In genomic region chr2:155902989-155903631, GRCm38 (mm10) we compare ENCODE assay signal across 15 mouse cellular contexts. TPM values are rescaled to one million over a fixed set of nuclear protein-coding genes. Genes with fewer than 3 reads are reported as not detected.
DNase-seq lines count a peak whose midpoint lies in the region; ATAC-seq and TF ChIP-seq lines count a peak whose summit lies in the region.
"Had no signal": no experiment of that assay in that cellular context is flagged by ENCODE, and none has a peak within 500 bp of the region (broad histone marks: within the 10 kb centered on the region; RNA-seq: fewer than 3 reads in every experiment).

No protein-coding gene starts in this region.

- no peak for TF ChIP-seq CTCF in lung, postnatal 0 days (IDR thresholded peaks at IDR 0.05)

- H3K4me3 ChIP-seq in lung, postnatal 0 days (ENCODE audit: low read depth, low read length): no peak overlapping the region
- H3K4me3 ChIP-seq: erythroblast, embryonic 14.5 days; limb, embryonic 15.5 days had no signal

- no peaks in the 10 kb centered on the region for H3K4me1 ChIP-seq in lung, postnatal 0 days (ENCODE audit: insufficient read depth, low read depth, low read length)
- H3K4me1 ChIP-seq: limb, embryonic 15.5 days had no signal

- peak; percentile 33 for DNase-seq in lung, postnatal 0 days (ENCODE audit: low spot score)
- DNase-seq in lung, postnatal 14 days: no peak
- peak; percentile 57 for DNase-seq in cerebellum, adult 8-10 months
- DNase-seq in gastrocnemius, postnatal 14 days: peak; percentile 60
- DNase-seq in embryo, embryonic 10 days (ENCODE audit: low spot score): no peak
- DNase-seq in adrenal gland, adult 8-10 months: no peak
- DNase-seq: thymus, postnatal 36 days had no signal

- intact Hi-C loops in gastrocnemius, postnatal 14 days (cut with DNase I; ENCODE audit: low total_unique reads): no loop called here

- no peak overlapping the region for H3K9ac ChIP-seq in lung, postnatal 0 days (replicated peaks; ENCODE audit: low read depth)
- H3K9ac ChIP-seq: limb, embryonic 15.5 days had no signal

- 64% methylated on average over 16 of the region's 16 CpGs for WGBS in lung, postnatal 0 days

- H3K36me3 ChIP-seq in lung, postnatal 0 days (ENCODE audit: insufficient read depth, low read length): no peaks in the 10 kb centered on the region; the same call in 1 of the 2 replicates

- no peaks in the 10 kb centered on the region for H3K27me3 ChIP-seq in lung, postnatal 0 days (replicated peaks; ENCODE audit: insufficient read depth, low read length)
- H3K27me3 ChIP-seq: limb, embryonic 15.5 days had no signal

- no peak for TF ChIP-seq EP300 in lung, postnatal 0 days (IDR thresholded peaks at IDR 0.05)

- no peak overlapping the region for H3K27ac ChIP-seq in lung, postnatal 0 days (ENCODE audit: low read length)
- H3K27ac ChIP-seq: limb, embryonic 15.5 days had no signal

- H3K9me3 ChIP-seq in lung, postnatal 0 days (ENCODE audit: low read length): no peaks in the 10 kb centered on the region
- H3K9me3 ChIP-seq: limb, embryonic 15.5 days had no signal

- no peak overlapping the region for H3K4me2 ChIP-seq in lung, postnatal 0 days (replicated peaks; ENCODE audit: low read depth, low read length)
- H3K4me2 ChIP-seq: limb, embryonic 15.5 days had no signal

- ATAC-seq in lung, postnatal 0 days: peak; percentile 68
- ATAC-seq in megakaryocyte-erythroid progenitor cell, adult 5-6 weeks (replicated peaks; ENCODE audit: low FRiP score, low TSS enrichment, poor library complexity, severe bottlenecking): peak; percentile 67
- ATAC-seq in erythroblast, adult 5-6 weeks (replicated peaks; ENCODE audit: low FRiP score, poor library complexity, severe bottlenecking): no peak

RNA-seq across cellular contexts. Expression of gene Uqcc1, which starts 27.0 kb away (rescaled TPM):
- 24.4 and 35.1 TPM in 2 replicates for polyA plus RNA-seq in lung, postnatal 0 days (2015; fragmentation: Nextera tagmentation; extraction: Ambion mirVana)
- total RNA-seq in gastrocnemius, postnatal 14 days (2021): 100 to 1,000 TPM; 106 to 129 TPM
- total RNA-seq in megakaryocyte-erythroid progenitor cell, adult 5-6 weeks (2014; fragmentation: Nextera tagmentation): 33.6 and 42.4 TPM in 2 replicates
- 63.6 and 72.4 TPM in 2 replicates for total RNA-seq in megakaryocyte-erythroid progenitor cell, adult 5-6 weeks (2017)
- 6.7 and 7.9 TPM in 2 replicates for total RNA-seq in erythroblast, adult 5-6 weeks (2015; ENCODE audit: low replicate concordance)
- 4.3 and 8.2 TPM in 2 replicates for total RNA-seq in erythroblast, adult 5-6 weeks (2017; ENCODE audit: low replicate concordance)
- 100 to 1,000 TPM; 123 to 147 (median 135) TPM for total RNA-seq in adrenal gland, adult 8-10 months (2022)

RNA-seq across cellular contexts. Expression of gene Gm15557, which starts 37.4 kb away (rescaled TPM):
- polyA plus RNA-seq in lung, postnatal 0 days (2015; fragmentation: Nextera tagmentation; extraction: Ambion mirVana): 0.11 TPM in 1 of 2 replicates, not detected in the other
- total RNA-seq in gastrocnemius, postnatal 14 days (2021): not detected
- total RNA-seq in megakaryocyte-erythroid progenitor cell, adult 5-6 weeks (2014; fragmentation: Nextera tagmentation): not detected in 2 replicates
- not detected in 2 replicates for total RNA-seq in megakaryocyte-erythroid progenitor cell, adult 5-6 weeks (2017)
- total RNA-seq in erythroblast, adult 5-6 weeks (2015; ENCODE audit: low replicate concordance): not detected in 2 replicates
- total RNA-seq in erythroblast, adult 5-6 weeks (2017; ENCODE audit: low replicate concordance): not detected in 2 replicates
- not detected for total RNA-seq in adrenal gland, adult 8-10 months (2022)
- total RNA-seq: ES-E14; gastrocnemius, adult 8-10 months; layer of hippocampus, postnatal 25 days had no signal
- polyA plus RNA-seq: erythroblast, embryonic 14.5 days; neural tube, embryonic 14.5 days had no signal

RNA-seq across cellular contexts. Expression of gene Gdf5, which starts 42.1 kb away (rescaled TPM):
- polyA plus RNA-seq in lung, postnatal 0 days (2015; fragmentation: Nextera tagmentation; extraction: Ambion mirVana): 1.7 and 2.7 TPM in 2 replicates
- total RNA-seq in gastrocnemius, postnatal 14 days (2021): not detected
- not detected in 2 replicates for total RNA-seq in megakaryocyte-erythroid progenitor cell, adult 5-6 weeks (2014; fragmentation: Nextera tagmentation)
- not detected in 2 replicates for total RNA-seq in megakaryocyte-erythroid progenitor cell, adult 5-6 weeks (2017)
- not detected in 2 replicates for total RNA-seq in erythroblast, adult 5-6 weeks (2015; ENCODE audit: low replicate concordance)
- not detected in 2 replicates for total RNA-seq in erythroblast, adult 5-6 weeks (2017; ENCODE audit: low replicate concordance)
- total RNA-seq in adrenal gland, adult 8-10 months (2022): under 1 TPM; 0.18 to 0.77 (median 0.48) TPM
- polyA plus RNA-seq: erythroblast, embryonic 14.5 days had no signal

RNA-seq across cellular contexts. Expression of gene Cep250, which starts 53.1 kb away (rescaled TPM):
- 6.6 and 7.4 TPM in 2 replicates for polyA plus RNA-seq in lung, postnatal 0 days (2015; fragmentation: Nextera tagmentation; extraction: Ambion mirVana)
- total RNA-seq in gastrocnemius, postnatal 14 days (2021): 1 to 10 TPM; 5.5 to 5.6 TPM
- total RNA-seq in megakaryocyte-erythroid progenitor cell, adult 5-6 weeks (2014; fragmentation: Nextera tagmentation): 22.0 and 26.1 TPM in 2 replicates
- 23.9 and 27.9 TPM in 2 replicates for total RNA-seq in megakaryocyte-erythroid progenitor cell, adult 5-6 weeks (2017)
- 2.7 and 4.0 TPM in 2 replicates for total RNA-seq in erythroblast, adult 5-6 weeks (2015; ENCODE audit: low replicate concordance)
- 8.5 and 11.7 TPM in 2 replicates for total RNA-seq in erythroblast, adult 5-6 weeks (2017; ENCODE audit: low replicate concordance)
- total RNA-seq in adrenal gland, adult 8-10 months (2022): 10 to 100 TPM; 12.6 to 27.5 (median 19.7) TPM

Comparison
In these comparisons a context has a peak if more than half of its experiments do, and no peak if none do; other contexts are left out.
1. DNase-seq: peak in lung, postnatal 0 days (single experiment), cerebellum, adult 8-10 months (single experiment) and gastrocnemius, postnatal 14 days (single experiment); none in lung, postnatal 14 days (single experiment), embryo, embryonic 10 days (single experiment) and adrenal gland, adult 8-10 months (single experiment).